Mouse (Mus musculus): ENCODE data around the gene Megf9.

The Megf9 gene

DNA sequence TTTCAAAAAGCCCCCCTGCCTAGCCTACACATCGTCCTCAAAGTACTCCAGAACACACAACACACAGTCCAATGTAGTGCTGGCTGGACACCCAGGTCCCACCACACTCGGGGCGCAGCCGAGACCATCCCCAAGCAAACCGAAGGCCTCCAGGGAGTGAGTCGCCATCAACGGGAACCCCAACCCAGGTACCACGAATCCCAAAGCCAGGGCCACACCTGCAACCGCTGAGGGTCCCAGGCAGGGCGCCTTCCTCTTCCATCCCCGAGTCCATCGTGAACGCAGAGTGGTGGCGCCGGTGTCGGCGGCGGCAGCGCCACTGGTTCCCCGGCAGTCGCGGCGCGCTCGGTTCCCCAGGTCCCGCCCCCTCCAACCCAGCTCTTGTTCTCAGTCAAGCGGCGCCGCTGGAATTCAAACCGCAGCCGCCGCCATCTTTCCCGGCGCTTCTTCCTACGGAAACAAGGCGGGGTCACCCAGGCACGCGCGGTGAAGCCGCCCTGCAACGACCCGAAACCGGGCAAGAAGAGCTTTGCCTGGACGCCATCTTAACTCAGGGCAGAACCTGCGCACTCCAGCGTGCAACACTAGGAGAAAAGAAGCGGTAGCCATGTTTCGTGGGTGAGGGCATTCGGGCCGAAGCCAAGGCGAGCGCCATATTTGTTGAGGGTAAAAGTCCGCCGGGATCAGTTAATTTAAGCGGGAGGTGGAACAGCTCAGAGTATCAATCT lies 124.6 kb downstream of the Megf9 start, which contains the start of gene Cdk5rap2:
Gene Cdk5rap2 (minus strand): TSS at position 450 of the 728 bp plus-strand sequence.
- DNase-seq, result peak; percentile 96 to 97

- peak in 1 of 2 experiments; percentile 31 for DNase-seq
These were observed 125.3 kb downstream of the Megf9 start for GRCm38 (mm10) chr4:70409456-70409855.

- peak; percentile 83 to 84 for DNase-seq
These were observed 132.5 kb downstream of the Megf9 start for GRCm38 (mm10) chr4:70402109-70402819.

DNA sequence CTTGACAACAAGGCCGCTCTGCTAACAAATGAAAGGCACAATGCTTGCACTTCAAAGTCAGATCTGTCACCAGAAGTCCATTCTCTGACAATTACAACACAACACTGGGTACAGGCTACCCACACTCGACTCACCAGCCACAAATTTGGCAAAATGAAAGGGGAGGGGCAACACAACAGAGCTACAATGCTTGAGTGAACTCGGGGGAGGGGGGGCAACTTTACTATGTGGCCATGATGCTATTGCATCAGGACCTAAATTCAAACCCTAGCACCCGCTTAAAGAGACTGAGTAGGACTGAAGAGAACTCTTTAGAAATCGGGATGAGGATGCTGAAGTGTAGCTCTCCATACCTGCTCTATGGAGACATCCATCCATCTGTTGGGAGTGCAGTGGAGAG lies 135.3 kb downstream of the Megf9 start:
- DNase-seq, result no peak

DNA sequence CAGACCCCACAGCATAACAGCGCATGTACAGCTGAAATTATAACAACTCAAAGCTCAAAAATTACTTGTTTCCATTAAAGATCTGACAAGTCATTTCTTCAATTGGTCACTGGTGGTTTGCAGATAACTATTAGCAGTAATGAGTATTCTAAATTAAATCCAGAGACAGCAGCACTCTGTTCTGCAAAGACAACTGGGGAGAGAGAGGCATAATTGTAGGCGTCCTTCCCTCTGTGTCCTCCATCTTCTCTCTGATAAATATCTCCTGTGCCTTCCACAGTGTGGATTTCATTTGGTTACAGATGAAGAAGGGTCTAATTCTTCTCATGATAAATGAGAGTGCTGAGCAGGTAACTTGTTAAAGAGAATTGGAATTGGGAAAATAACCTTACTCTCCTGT lies 135.7 kb downstream of the Megf9 start:
- DNase-seq, result no peak

GRCm38 (mm10) chr4:70398088-70398487 lies 136.7 kb downstream of the Megf9 start:
- DNase-seq, result no peak

- no peak for DNase-seq
These were observed 138.1 kb downstream of the Megf9 start for GRCm38 (mm10) chr4:70396701-70397100.

- no peak for DNase-seq
These were observed 140.1 kb downstream of the Megf9 start for GRCm38 (mm10) chr4:70394736-70395135.

DNA sequence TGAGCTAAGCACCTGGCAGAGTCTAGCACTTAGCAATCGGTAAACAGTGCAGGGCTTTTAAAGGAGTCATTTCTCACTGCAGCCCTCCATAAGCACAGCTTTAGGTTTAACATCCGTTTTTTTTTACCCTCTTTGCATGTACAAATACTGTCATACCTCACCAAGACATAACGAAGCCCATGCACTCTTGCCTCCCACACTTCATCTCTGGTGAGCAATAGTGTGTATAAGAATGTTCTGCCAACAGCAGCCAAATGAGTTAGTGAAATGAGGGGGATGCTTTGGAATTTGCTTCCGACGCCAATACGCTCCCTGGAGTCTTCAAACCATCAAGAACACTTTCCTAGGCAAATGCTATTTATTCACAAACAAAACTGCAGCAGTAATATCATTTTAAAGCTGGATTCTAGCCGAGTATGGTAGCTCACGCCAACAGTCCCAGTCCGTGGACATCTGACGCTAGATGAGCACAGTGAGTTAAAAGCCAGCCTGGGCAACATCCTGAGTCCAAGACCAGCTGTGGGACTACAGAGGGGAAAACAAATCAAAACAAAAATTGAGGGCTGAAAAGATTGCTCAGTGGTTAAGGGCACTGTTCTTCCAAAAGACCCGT lies 142.9 kb downstream of the Megf9 start:
- DNase-seq, result no peak

- no peak for DNase-seq
These were observed 143.7 kb downstream of the Megf9 start for GRCm38 (mm10) chr4:70391073-70391472.

GRCm38 (mm10) chr4:70386206-70386605 lies 148.6 kb downstream of the Megf9 start:
- no peak for DNase-seq

- peak; percentile 58 to 66 for DNase-seq
These were observed 157.4 kb downstream of the Megf9 start for GRCm38 (mm10) chr4:70377359-70377758.
